Mouse (Mus musculus) intestine, postnatal 0 days (tissue): Measurements from ENCODE around the gene Hist1h2bn. TPM values are rescaled to one million over a fixed set of nuclear protein-coding genes. Genes with fewer than 3 reads are reported as not detected.
"Not testable (repeated sequence)": the region's sequence is repeated elsewhere in the genome, so short reads cannot be mapped to it uniquely, and the experiment has no call there.

ENCODE experiments used
- ATAC-seq: fragments of 200-750 bp; cut with Nextera tagmentation; 2 replicates; pipeline ENCODE4 v1.8.0; 2017; ENCODE audit warnings: mild to moderate bottlenecking, moderate TSS enrichment, moderate library complexity
- H3K27ac ChIP-seq: fragments of 300-500 bp; sonication (generic); 2 replicates; pipeline ENCODE4 v1.5.1; 2014; ENCODE audit warnings: mild to moderate bottlenecking, low read depth, low read length, moderate library complexity
- H3K27me3 ChIP-seq: fragments of 300-500 bp; sonication (generic); replicated peaks from 2 replicates; pipeline ENCODE4 v1.6.1; 2014; ENCODE audit warnings: low read length, mixed read lengths; ENCODE audit not compliant: control insufficient read depth, insufficient read depth
- H3K36me3 ChIP-seq: fragments of 300-500 bp; sonication (generic); 2 replicates; pipeline ENCODE4 v1.6.1; 2014; ENCODE audit warnings: mild to moderate bottlenecking, moderate library complexity; ENCODE audit not compliant: control insufficient read depth, insufficient read depth
- H3K4me1 ChIP-seq: fragments of 300-500 bp; sonication (generic); replicated peaks from 2 replicates; pipeline ENCODE4 v1.6.1; 2014; ENCODE audit warnings: antibody characterized with exemption, low read length, mixed read lengths; ENCODE audit not compliant: control insufficient read depth, insufficient read depth
- H3K4me2 ChIP-seq: fragments of 300-500 bp; sonication (generic); replicated peaks from 2 replicates; pipeline ENCODE4 v1.6.1; 2014; ENCODE audit warnings: low read depth, mild to moderate bottlenecking, moderate library complexity
- H3K4me3 ChIP-seq: fragments of 300-500 bp; sonication (generic); 2 replicates; pipeline ENCODE4 v1.5.1; 2014; ENCODE audit warnings: low read depth, low read length
- H3K9ac ChIP-seq: fragments of 300-500 bp; sonication (generic); 2 replicates; pipeline ENCODE4 v1.6.1; 2014; ENCODE audit warnings: mild to moderate bottlenecking, low read depth, low read length
- H3K9me3 ChIP-seq: fragments of 300-500 bp; sonication (generic); 2 replicates; pipeline ENCODE4 v1.6.1; 2016; ENCODE audit warnings: mixed run types; ENCODE audit not compliant: control insufficient read depth
- CTCF ChIP-seq: sonication (generic); IDR thresholded peaks from 2 replicates; pipeline ENCODE4 v1.5.1; 2016; ENCODE audit warnings: low read depth, mild to moderate bottlenecking, control low read depth, antibody characterized with exemption, moderate library complexity
- WGBS: fragments of 180-500 bp; shearing (Covaris S2); extraction: QIAGEN DNeasy Blood & Tissue Kit; methylation state at CpG from one replicate; pipeline ENCODE4 v1.1.7; 2014; 5-methylcytosine and 5-hydroxymethylcytosine counted together
- polyA plus RNA-seq: library from polyadenylated mRNA; unstranded; fragments of >200 nt; fragmentation: Nextera tagmentation; extraction: Ambion mirVana; gene quantifications from 2 replicates; pipeline ENCODE4 v1.2.1, GENCODE M21; 2015

Hist1h2bn gene
- polyA plus RNA-seq, 1 experiment from 2014 or later, result 1.1 TPM

GRCm38 (mm10) chr13:21721107-21721756 is 32.7 kb upstream of the Hist1h2bn start:
- H3K9me3 ChIP-seq, H3K36me3 ChIP-seq, H3K4me1 ChIP-seq, H3K27me3 ChIP-seq, H3K9ac ChIP-seq: not testable (repeated sequence)
- under 1% methylated on average over 19 of the region's 44 CpGs for WGBS
- H3K4me3 ChIP-seq, result peak overlapping the region; percentile 36
- peak overlapping the region; percentile 2 for H3K27ac ChIP-seq
- peak overlapping the region; percentile 68 for H3K4me2 ChIP-seq
- peak; percentile 30; the same call in 1 of the 2 replicates for TF ChIP-seq CTCF
- ATAC-seq, result peak; percentile 54

GRCm38 (mm10) chr13:21721757-21722372 is 32.1 kb upstream of the Hist1h2bn start, which contains the start of gene Hist1h2bm:
TSS of gene Hist1h2bm (plus strand) at chr13:21722044.
- Histone ChIP-seq H3K27ac (peak within 1 kb of the TSS; percentile 2), H3K4me2 (peak within 1 kb of the TSS; percentile 68), H3K4me3 (peak within 1 kb of the TSS; percentile 36)
- not testable (repeated sequence) for H3K36me3 ChIP-seq, H3K4me1 ChIP-seq, H3K27me3 ChIP-seq, H3K9ac ChIP-seq, H3K9me3 ChIP-seq
- ATAC-seq, result peak; percentile 95
- under 1% methylated on average over 36 of the region's 37 CpGs for WGBS

- H3K27me3 ChIP-seq, result no peaks in the 10 kb centered on the region
- H3K27ac ChIP-seq, result no peak overlapping the region
- H3K9me3 ChIP-seq, result no peaks in the 10 kb centered on the region
- H3K36me3 ChIP-seq, result no peaks in the 10 kb centered on the region
- ATAC-seq, result peak; percentile 14; the same call in 1 of the 2 replicates
- H3K4me3 ChIP-seq, result peak overlapping the region; percentile 36
- 0 out of 2 replicates have a peak, but pooled peaks cover 4% of the 10 kb centered on the region for H3K4me1 ChIP-seq
- TF ChIP-seq CTCF, result no peak
- H3K9ac ChIP-seq, result no peak overlapping the region
- 7% methylated on average over 10 of the region's 11 CpGs for WGBS
- H3K4me2 ChIP-seq, result peak overlapping the region; percentile 68
These were observed 31.5 kb upstream of the Hist1h2bn start for GRCm38 (mm10) chr13:21722373-21722925.

GRCm38 (mm10) chr13:21722993-21723836 is 30.7 kb upstream of the Hist1h2bn start:
- H3K4me2 ChIP-seq, result no peak overlapping the region
- H3K27me3 ChIP-seq, result no peaks in the 10 kb centered on the region
- 0 out of 2 replicates have a peak, but pooled peaks have one; percentile 14 for TF ChIP-seq CTCF
- no peak overlapping the region for H3K27ac ChIP-seq
- no peaks in the 10 kb centered on the region for H3K9me3 ChIP-seq
- no peak overlapping the region for H3K4me3 ChIP-seq
- H3K4me1 ChIP-seq, result 0 out of 2 replicates have a peak, but pooled peaks cover 3% of the 10 kb centered on the region
- H3K9ac ChIP-seq, result no peak overlapping the region
- 37% methylated on average over 5 of the region's 5 CpGs for WGBS
- H3K36me3 ChIP-seq, result no peaks in the 10 kb centered on the region
- no peak for ATAC-seq

- WGBS, result 40% methylated on average over 11 of the region's 11 CpGs
- Histone ChIP-seq H3K27ac (no peak overlapping the region), H3K9ac (no peak overlapping the region), H3K4me3 (no peak overlapping the region), H3K4me2 (no peak overlapping the region), H3K36me3 (no peaks in the 10 kb centered on the region), H3K9me3 (no peaks in the 10 kb centered on the region), H3K4me1 (no peaks in the 10 kb centered on the region), H3K27me3 (no peaks in the 10 kb centered on the region)
- peak; percentile 31; the same call in 1 of the 2 replicates for ATAC-seq
- TF ChIP-seq CTCF, result no peak
These were observed 25.9 kb upstream of the Hist1h2bn start for GRCm38 (mm10) chr13:21727948-21728572.
